Mouse (Mus musculus): ENCODE data around the gene Sema4c.

Sema4c gene

GRCm38 (mm10) chr1:36531461-36531860 is 26.7 kb downstream of the Sema4c start:
- no peak for DNase-seq

DNA sequence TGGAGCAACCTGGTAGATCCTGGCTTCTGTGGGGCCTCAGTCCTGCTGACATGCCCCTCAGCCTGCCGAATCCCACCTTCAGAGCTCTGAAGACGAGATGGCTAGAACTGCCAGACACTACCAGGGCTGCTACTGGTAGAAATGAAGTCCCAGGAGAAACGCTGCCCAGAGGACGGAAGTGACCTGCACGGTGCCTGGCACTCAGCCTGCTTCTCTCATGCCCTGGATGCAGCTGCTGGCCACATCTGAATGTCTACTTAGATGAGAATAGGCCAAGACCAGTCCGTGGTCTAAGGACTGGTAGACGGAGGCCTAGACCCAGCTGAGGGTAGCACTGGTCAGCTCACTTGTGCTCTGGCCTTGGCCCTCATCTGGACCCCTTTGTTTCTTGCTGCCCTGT is 27.2 kb downstream of the Sema4c start:
- no peak for DNase-seq

DNA sequence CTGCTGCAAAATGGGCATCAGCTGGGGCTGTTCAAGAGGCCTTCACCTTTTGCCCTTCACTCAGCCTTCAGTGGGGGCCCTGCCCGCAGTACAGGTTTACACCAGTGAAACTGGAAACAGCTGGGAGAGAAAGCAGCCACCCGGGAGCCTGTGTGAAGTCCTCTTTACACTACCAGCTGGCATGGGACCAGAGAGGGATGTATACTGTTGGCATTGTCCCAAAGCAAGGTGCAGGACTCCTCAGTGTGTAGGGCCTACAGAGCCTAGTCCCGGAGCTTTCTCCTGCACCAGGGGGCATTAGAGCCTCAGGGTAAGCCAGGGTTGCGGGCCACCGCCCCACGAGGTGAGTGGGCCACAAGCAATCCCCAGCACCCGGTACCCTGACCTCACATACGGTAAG is 27.7 kb downstream of the Sema4c start:
- DNase-seq = no peak

DNA sequence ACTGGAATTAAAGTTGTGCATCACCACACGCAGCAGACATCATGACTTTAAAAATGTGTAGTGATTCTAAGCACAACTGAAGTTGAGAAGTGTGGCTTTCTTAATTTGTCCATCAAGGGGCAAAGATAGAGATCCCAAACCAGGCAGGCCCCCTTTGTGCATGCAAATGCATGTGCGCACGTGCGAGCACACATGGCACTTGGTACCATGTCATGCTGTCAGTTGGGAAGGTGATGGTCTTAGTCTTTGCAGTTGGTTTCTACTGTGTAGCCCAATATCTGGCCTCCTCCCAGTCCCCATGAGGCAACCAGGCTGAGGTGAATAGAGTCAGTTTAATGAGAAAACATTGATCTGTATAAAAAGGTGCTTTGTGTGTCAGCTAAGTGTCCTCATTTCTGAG is 28.3 kb downstream of the Sema4c start:
- DNase-seq = no peak

DNA sequence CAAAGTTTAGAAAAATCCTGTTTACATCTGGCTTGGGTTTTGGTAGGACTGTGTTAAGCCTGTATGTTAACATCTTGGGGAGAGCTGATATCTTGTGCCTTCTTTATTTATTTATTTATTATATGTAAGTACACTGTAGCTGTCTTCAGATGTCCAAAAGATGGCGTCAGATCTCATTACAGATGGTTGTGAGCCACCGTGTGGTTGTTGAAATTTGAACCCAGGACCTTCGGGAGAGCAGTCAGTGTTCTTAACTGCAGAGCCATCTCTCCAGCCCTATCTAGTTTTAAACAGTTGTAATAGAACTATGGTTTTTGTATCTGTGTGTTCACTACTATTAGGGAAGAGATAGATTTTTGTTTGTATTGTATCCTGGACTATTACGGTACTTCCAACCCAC is 28.9 kb downstream of the Sema4c start:
- no peak for DNase-seq

DNA sequence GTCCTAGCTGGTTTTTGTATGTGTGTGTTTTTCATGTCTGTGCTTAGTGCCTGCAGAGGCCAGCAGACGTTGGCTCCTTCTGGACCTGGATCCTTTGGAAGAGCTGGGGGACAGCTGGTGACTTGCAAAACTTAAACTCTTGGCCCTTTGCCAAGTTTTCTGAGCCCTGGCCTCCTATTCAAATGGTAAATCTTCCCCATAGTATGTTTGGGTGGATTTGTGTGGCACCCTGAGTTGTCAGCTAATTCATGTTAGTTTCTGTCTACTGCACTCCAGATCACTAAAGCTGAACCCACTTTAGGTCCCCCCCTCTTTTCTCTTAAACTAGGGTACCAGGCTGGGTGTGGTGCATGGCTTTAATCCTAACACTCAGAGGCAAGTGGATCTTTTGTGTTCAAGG is 29.8 kb downstream of the Sema4c start:
- no peak for DNase-seq

DNA sequence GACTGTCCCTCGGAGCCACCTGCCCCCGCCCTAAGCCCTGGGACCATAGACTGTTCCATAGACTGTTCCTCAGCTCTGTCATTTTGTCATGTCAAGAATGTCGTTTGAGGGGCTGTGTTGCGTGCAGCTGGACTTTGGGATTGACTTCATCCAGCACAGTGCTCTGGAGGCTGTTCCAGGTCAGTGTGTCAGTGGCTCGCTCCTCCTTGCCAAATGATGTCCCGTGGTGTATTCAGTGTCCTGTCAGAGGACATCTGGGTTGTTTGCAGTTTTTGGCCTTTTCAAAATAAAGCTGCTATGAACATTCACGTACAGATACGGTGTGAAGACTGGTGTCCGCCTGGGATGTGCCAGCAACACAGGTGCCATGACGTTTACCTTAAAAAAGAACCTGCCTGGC is 31.2 kb downstream of the Sema4c start:
- no peak for DNase-seq

- no peak for DNase-seq
Measured at GRCm38 (mm10) chr1:36525774-36526173, 32.4 kb downstream of the Sema4c start.

- DNase-seq = no peak
Measured at GRCm38 (mm10) chr1:36524058-36524457, 34.1 kb downstream of the Sema4c start.

DNA sequence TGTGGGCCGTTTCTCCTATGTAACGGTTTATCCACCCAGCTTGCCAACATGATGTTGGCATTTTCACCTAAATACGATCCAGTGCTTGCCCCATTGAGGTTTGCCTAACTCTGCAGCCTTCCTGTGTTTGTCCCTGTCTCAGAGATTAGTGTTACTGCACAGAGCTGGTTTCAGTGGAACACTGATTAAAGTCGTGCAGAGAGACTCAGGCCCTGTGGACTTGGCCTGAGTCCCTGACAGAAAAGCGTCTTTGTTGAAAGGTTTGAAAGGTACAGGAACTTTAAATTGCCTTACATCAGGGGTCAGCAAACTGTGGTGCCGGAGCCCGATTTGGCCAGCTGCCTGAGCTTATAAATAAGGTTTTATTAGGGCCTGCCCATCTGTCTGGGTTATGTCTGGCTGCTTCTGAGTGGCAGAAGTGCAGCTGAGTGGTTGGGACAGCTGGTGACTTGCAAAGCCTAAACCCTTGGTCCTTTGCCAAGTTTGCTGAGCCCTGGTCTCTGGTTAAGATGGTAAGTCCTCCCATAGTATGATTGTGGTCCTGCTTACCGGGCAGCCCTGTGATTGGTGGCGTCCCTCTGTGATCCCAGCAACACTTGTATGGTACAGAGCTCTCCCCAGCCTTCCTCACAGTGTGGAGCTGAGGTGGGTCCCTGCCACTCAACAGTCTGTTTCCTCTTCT is 34.7 kb downstream of the Sema4c start:
- DNase-seq = no peak

DNA sequence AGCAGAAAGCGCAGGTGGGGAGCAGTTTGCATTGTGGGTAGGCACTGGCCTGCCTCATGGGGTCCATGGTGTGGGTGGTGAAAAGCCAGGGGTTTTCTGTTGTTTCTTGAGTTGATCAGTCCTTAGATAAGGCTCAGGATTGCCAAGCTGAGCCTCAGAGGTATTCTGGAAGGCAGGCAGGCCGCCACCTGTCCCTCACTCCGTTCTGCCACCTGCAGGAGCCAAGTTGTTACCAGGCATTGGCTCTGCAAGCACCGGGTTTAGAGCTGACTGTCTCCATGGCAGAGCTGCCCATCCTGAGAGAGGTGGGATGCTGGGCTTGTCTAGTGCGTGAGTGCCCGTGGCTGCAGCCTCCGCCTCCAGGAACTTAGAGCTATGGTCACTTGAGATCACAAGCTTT is 35.9 kb downstream of the Sema4c start:
- no peak for DNase-seq

DNA sequence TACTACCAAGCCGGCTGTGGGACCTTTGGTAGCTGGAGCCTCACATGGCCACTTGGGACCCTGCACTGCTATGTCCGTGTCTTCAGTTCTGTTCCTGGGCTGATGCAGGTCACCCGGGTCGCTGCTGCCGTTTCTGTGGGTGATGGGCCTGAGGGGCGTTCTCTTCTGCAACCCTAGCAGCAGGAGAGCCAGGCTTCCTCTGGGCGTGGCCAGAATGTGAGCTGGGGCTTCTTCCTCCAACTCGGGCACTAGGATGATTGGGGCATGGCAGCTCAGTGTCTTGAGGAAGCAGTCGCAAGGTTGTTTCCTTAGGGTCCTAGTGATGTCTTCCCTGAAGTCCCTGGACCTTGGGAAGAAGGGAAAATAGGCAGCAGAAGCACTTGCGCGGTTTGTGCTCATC is 38.5 kb downstream of the Sema4c start:
- DNase-seq = no peak

DNA sequence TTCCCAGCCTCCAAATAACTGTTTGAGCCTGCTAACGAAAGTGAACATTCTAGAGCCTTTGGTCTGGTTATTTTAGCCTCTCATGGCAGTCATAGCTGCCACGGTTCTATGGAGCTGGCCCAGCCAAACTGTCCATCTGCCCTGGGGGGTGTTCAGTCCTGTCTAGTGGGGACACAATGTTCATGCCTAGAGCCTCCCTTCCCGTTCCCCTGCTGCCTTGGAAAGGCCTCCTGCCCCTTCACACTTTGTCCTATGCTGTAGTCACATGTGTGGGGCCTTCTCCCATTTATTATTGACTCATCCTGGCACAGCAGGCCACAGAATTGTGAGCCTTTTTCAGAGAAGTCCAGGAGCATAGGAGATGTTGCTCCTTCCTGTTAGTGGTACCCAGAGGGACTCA is 39.9 kb downstream of the Sema4c start:
- DNase-seq = no peak

DNA sequence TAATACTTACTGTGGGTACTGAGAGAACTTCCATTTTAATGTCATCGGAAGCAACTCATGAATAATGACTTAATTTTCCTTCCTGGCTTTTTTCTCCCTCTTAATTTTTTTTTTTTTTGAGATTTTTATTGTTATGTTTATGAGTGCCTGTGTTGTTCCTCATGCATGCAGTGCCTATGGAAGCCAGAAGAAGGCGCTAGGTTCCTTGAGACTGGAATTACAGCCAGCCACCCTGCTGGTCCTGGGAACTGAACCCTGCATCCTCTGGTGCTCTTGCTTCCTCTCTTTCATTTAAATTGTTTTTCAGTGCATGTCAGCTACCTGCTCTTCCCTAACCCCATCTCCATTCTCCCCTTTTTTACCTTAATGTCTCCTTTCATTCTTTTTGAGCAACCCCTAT is 44.4 kb downstream of the Sema4c start:
- DNase-seq = peak; percentile 74

GRCm38 (mm10) chr1:36513310-36513709 is 44.8 kb downstream of the Sema4c start:
- peak; percentile 73 for DNase-seq

DNA sequence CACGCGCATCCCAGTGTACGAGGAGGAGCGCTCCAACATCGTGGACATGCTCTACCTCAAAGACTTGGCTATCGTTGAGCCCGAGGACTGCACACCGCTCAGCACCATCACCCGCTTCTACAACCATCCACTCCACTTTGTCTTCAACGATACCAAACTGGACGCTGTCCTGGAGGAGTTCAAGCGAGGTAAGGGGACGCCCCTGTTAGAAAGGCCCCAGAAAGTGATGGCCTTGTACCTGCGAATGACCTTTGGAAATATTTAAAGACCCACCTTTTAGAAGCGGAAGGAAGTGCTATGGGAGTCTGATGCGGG is 45.2 kb downstream of the Sema4c start:
- DNase-seq = no peak

- DNase-seq = peak; percentile 63
Measured at GRCm38 (mm10) chr1:36512089-36512965, 45.8 kb downstream of the Sema4c start.

GRCm38 (mm10) chr1:36511289-36512021 is 46.7 kb downstream of the Sema4c start, which contains the start of gene Cnnm3:
Gene Cnnm3, plus strand, starts transcription at chr1:36511867.
- DNase-seq = peak; percentile 99

GRCm38 (mm10) chr1:36508238-36508637 is 49.9 kb downstream of the Sema4c start:
- no peak for DNase-seq

DNA sequence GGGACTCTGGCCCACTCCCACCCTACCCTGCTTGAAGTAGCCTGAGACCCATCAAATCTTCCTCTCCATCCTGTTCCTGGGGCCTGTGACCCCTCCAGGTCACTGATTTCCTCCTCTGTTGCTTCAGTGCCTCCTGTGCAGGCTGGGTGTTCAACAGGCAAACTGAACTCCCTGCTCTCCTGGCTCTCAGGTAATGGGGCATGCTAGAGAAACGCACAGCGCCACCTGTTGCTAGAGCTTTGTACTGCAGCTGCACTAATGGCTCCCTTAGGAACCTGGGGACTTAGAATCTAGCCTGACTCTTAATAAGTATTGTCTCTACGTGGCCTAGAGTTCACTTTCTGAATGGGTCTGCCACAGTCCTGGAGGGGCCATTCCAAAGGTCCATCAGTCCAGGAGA is 56.9 kb downstream of the Sema4c start:
- peak; percentile 87 for DNase-seq
